In genomic region chr16:4722128-4722914, GRCm38 (mm10) we compare ENCODE assay signal across 11 mouse cellular contexts. TPM values are rescaled to one million over a fixed set of nuclear protein-coding genes. Genes with fewer than 3 reads are reported as not detected.
DNase-seq lines count a peak whose midpoint lies in the region; ATAC-seq and TF ChIP-seq lines count a peak whose summit lies in the region.
"Had no signal": no experiment of that assay in that cellular context is flagged by ENCODE, and none has a peak within 500 bp of the region (broad histone marks: within the 10 kb centered on the region; RNA-seq: fewer than 3 reads in every experiment).

No protein-coding gene starts in this region.

- no peak for DNase-seq in heart, postnatal 0 days (ENCODE audit: low spot score)
- DNase-seq in heart, embryonic 10.5 days (ENCODE audit: low spot score), result no peak
- peak; percentile 66 for DNase-seq in MEL-GATA-1-ER (ENCODE audit: extremely low read depth, low read depth)
- peak; percentile 30 for DNase-seq in skeletal muscle tissue, adult 2 months (ENCODE audit: low read depth, low spot score)
- DNase-seq in right cerebral cortex, postnatal 4 days, result no peak
- no peak for DNase-seq in left cerebral cortex, adult 8-10 months (ENCODE audit: low spot score in 2 of 2)
- DNase-seq: adrenal gland, postnatal 25 days; left cerebral cortex, postnatal 4 days had no signal

- H3K9me3 ChIP-seq in heart, postnatal 0 days (replicated peaks; ENCODE audit: control insufficient read depth, low read length), result no peaks in the 10 kb centered on the region
- no peaks in the 10 kb centered on the region for H3K9me3 ChIP-seq in heart, embryonic 10.5 days
- no peaks in the 10 kb centered on the region for H3K9me3 ChIP-seq in liver, embryonic 15.5 days (replicated peaks)
- H3K9me3 ChIP-seq in forebrain, embryonic 13.5 days (replicated peaks), result no peaks in the 10 kb centered on the region

- TF ChIP-seq CTCF in heart, postnatal 0 days (IDR thresholded peaks at IDR 0.05; ENCODE audit: low read depth), result no peak

- H3K4me1 ChIP-seq in heart, postnatal 0 days (ENCODE audit: control insufficient read depth, insufficient read depth), result peaks cover 2% of the 10 kb centered on the region; the same call in 1 of the 2 replicates
- H3K4me1 ChIP-seq in heart, embryonic 10.5 days, result peaks cover 13% of the 10 kb centered on the region; the same call in 1 of the 2 replicates
- H3K4me1 ChIP-seq in liver, embryonic 15.5 days (replicated peaks), result peaks cover 54% of the 10 kb centered on the region
- H3K4me1 ChIP-seq in forebrain, embryonic 13.5 days, result peaks cover 16% of the 10 kb centered on the region

- TF ChIP-seq EP300 in heart, postnatal 0 days (IDR thresholded peaks at IDR 0.05; ENCODE audit: low read depth), result no peak

- H3K9ac ChIP-seq in heart, postnatal 0 days (replicated peaks; ENCODE audit: low read depth, low read length), result no peak overlapping the region
- H3K9ac ChIP-seq in liver, embryonic 15.5 days, result no peak overlapping the region
- no peak overlapping the region for H3K9ac ChIP-seq in forebrain, embryonic 13.5 days

- peak overlapping the region; percentile 56; the same call in 1 of the 2 replicates for H3K27ac ChIP-seq in heart, postnatal 0 days (ENCODE audit: low read depth)
- H3K27ac ChIP-seq in heart, embryonic 10.5 days, result no peak overlapping the region; the same call in 1 of the 2 replicates
- H3K27ac ChIP-seq in liver, embryonic 15.5 days (replicated peaks), result peak overlapping the region; percentile 60
- H3K27ac ChIP-seq in forebrain, embryonic 13.5 days, result no peak overlapping the region

- 0 out of 2 replicates have a peak overlapping the region, but pooled peaks have one; percentile 10 for H3K4me2 ChIP-seq in heart, postnatal 0 days (ENCODE audit: low read depth, low read length)
- H3K4me2 ChIP-seq in liver, embryonic 15.5 days, result peak overlapping the region; percentile 25
- no peak overlapping the region for H3K4me2 ChIP-seq in forebrain, embryonic 13.5 days

- H3K4me3 ChIP-seq in heart, postnatal 0 days (ENCODE audit: low read depth, low read length), result no peak overlapping the region
- no peak overlapping the region for H3K4me3 ChIP-seq in heart, embryonic 10.5 days
- H3K4me3 ChIP-seq in liver, embryonic 15.5 days (replicated peaks), result no peak overlapping the region
- no peak overlapping the region for H3K4me3 ChIP-seq in forebrain, embryonic 13.5 days

- ATAC-seq in heart, postnatal 0 days (ENCODE audit: insufficient read depth, low read depth), result no peak
- ATAC-seq in liver, embryonic 15.5 days (ENCODE audit: insufficient read depth), result no peak
- no peak for ATAC-seq in forebrain, embryonic 13.5 days
- ATAC-seq: midbrain, embryonic 16.5 days had no signal

- H3K27me3 ChIP-seq in heart, postnatal 0 days (ENCODE audit: control insufficient read depth, insufficient read depth, low read length), result no peaks in the 10 kb centered on the region
- no peaks in the 10 kb centered on the region for H3K27me3 ChIP-seq in heart, embryonic 10.5 days (ENCODE audit: insufficient read depth, poor library complexity, severe bottlenecking)
- H3K27me3 ChIP-seq in liver, embryonic 15.5 days, result no peaks in the 10 kb centered on the region
- H3K27me3 ChIP-seq in forebrain, embryonic 13.5 days, result no peaks in the 10 kb centered on the region

- WGBS in heart, postnatal 0 days, result 64% methylated on average over 7 of the region's 7 CpGs
- WGBS in heart, embryonic 10.5 days, result 72% methylated on average over 7 of the region's 7 CpGs
- 53% methylated on average over 7 of the region's 7 CpGs for WGBS in liver, embryonic 15.5 days (ENCODE audit: insufficient replicate concordance)
- 64% methylated on average over 7 of the region's 7 CpGs for WGBS in forebrain, embryonic 13.5 days

- no peaks in the 10 kb centered on the region for H3K36me3 ChIP-seq in heart, postnatal 0 days (replicated peaks; ENCODE audit: control insufficient read depth, insufficient read depth, low read length)
- H3K36me3 ChIP-seq in heart, embryonic 10.5 days, result no peaks in the 10 kb centered on the region
- no peaks in the 10 kb centered on the region for H3K36me3 ChIP-seq in liver, embryonic 15.5 days (replicated peaks)
- no peaks in the 10 kb centered on the region for H3K36me3 ChIP-seq in forebrain, embryonic 13.5 days (ENCODE audit: poor library complexity, severe bottlenecking)

RNA-seq across cellular contexts. Expression of gene Nmral1, which starts 3.2 kb away (rescaled TPM):
- 12.4 and 21.1 TPM in 2 replicates for total RNA-seq in heart, postnatal 0 days (2014; rRNA removed; ENCODE audit: low replicate concordance)
- 8.6 and 9.8 TPM in 2 replicates for polyA plus RNA-seq in heart, postnatal 0 days (2015; fragmentation: Nextera tagmentation; extraction: Ambion mirVana)
- 63.3 and 97.6 TPM in 2 replicates for polyA plus RNA-seq in heart, embryonic 10.5 days (2016; fragmentation: Nextera tagmentation; extraction: Ambion mirVana)
- 37.2 and 39.6 TPM in 2 replicates for polyA plus RNA-seq in liver, embryonic 15.5 days (2015; fragmentation: Nextera tagmentation; extraction: Ambion mirVana)
- polyA plus RNA-seq in forebrain, embryonic 13.5 days (2015; fragmentation: Nextera tagmentation; extraction: Ambion mirVana), result 158 and 173 TPM in 2 replicates
- 10 to 100 TPM; 15.8 to 18.9 (median 17.4) TPM for total RNA-seq in left cerebral cortex, adult 8-10 months (2022)

RNA-seq across cellular contexts. Expression of gene Hmox2, which starts 3.8 kb away (rescaled TPM):
- 53.1 and 56.8 TPM in 2 replicates for total RNA-seq in heart, postnatal 0 days (2014; rRNA removed; ENCODE audit: low replicate concordance)
- polyA plus RNA-seq in heart, postnatal 0 days (2015; fragmentation: Nextera tagmentation; extraction: Ambion mirVana), result 87.0 and 91.1 TPM in 2 replicates
- polyA plus RNA-seq in heart, embryonic 10.5 days (2016; fragmentation: Nextera tagmentation; extraction: Ambion mirVana), result 101 and 104 TPM in 2 replicates
- 36.6 and 37.9 TPM in 2 replicates for polyA plus RNA-seq in liver, embryonic 15.5 days (2015; fragmentation: Nextera tagmentation; extraction: Ambion mirVana)
- 77.0 and 85.1 TPM in 2 replicates for polyA plus RNA-seq in forebrain, embryonic 13.5 days (2015; fragmentation: Nextera tagmentation; extraction: Ambion mirVana)
- 10 to 100 TPM; 91.8 to 98.0 (median 93.1) TPM for total RNA-seq in left cerebral cortex, adult 8-10 months (2022)

RNA-seq across cellular contexts. Expression of gene Coro7, which starts 42.7 kb away (rescaled TPM):
- total RNA-seq in heart, postnatal 0 days (2014; rRNA removed; ENCODE audit: low replicate concordance), result 17.2 and 17.8 TPM in 2 replicates
- polyA plus RNA-seq in heart, postnatal 0 days (2015; fragmentation: Nextera tagmentation; extraction: Ambion mirVana), result 8.0 and 9.9 TPM in 2 replicates
- 22.7 and 23.9 TPM in 2 replicates for polyA plus RNA-seq in heart, embryonic 10.5 days (2016; fragmentation: Nextera tagmentation; extraction: Ambion mirVana)
- polyA plus RNA-seq in liver, embryonic 15.5 days (2015; fragmentation: Nextera tagmentation; extraction: Ambion mirVana), result 10.5 and 13.1 TPM in 2 replicates
- polyA plus RNA-seq in forebrain, embryonic 13.5 days (2015; fragmentation: Nextera tagmentation; extraction: Ambion mirVana), result 19.4 and 20.1 TPM in 2 replicates
- total RNA-seq in left cerebral cortex, adult 8-10 months (2022), result 10 to 100 TPM; 88.7 to 98.8 (median 95.6) TPM

Comparison
In these comparisons a context has a peak if more than half of its experiments do, and no peak if none do; other contexts are left out.
1. H3K27ac ChIP-seq: peak in heart, postnatal 0 days (single experiment) and liver, embryonic 15.5 days (single experiment); none in heart, embryonic 10.5 days (single experiment) and forebrain, embryonic 13.5 days (single experiment).
2. DNase-seq: peak in MEL-GATA-1-ER (single experiment) and skeletal muscle tissue, adult 2 months (single experiment); none in heart, postnatal 0 days (single experiment), heart, embryonic 10.5 days (single experiment), right cerebral cortex, postnatal 4 days (single experiment) and left cerebral cortex, adult 8-10 months (0 of 2).